Mouse (Mus musculus): Measurements from ENCODE around the gene Fntb. TPM values are rescaled to one million over a fixed set of nuclear protein-coding genes. Genes with fewer than 3 reads are reported as not detected.

Gene Fntb
- total RNA-seq, 2 experiments from 2014 or later: 27.7 to 28.1 TPM

GRCm38 (mm10) chr12:76931739-76932687 is 166.6 kb downstream of the Fntb start:
- no peak for DNase-seq (ENCODE audit: extremely low spot score in 1 of 2, low spot score in 2 of 2)
- intact Hi-C loops (cut with DNase I): no loop called here

- intact Hi-C loops (cut with DNase I): no loop called here
Measured at GRCm38 (mm10) chr12:76932688-76933060, 167.3 kb downstream of the Fntb start.

GRCm38 (mm10) chr12:76934438-76934837 is 169.0 kb downstream of the Fntb start:
- no peak for DNase-seq (ENCODE audit: extremely low spot score in 1 of 2, low spot score in 2 of 2)
- intact Hi-C loops (cut with DNase I): no loop called here

More at GRCm38 (mm10) chr12:76932688-76933060, 167.3 kb downstream of the Fntb start:
- no peak for DNase-seq (ENCODE audit: extremely low spot score in 1 of 2, low spot score in 2 of 2)

- no peak for DNase-seq (ENCODE audit: extremely low spot score in 1 of 2, low spot score in 2 of 2)
- intact Hi-C loops (cut with DNase I): no loop called here
Measured at GRCm38 (mm10) chr12:76936211-76936610, 170.8 kb downstream of the Fntb start.

GRCm38 (mm10) chr12:76938013-76938412 is 172.6 kb downstream of the Fntb start:
- intact Hi-C loops (cut with DNase I): no loop called here
- DNase-seq (ENCODE audit: extremely low spot score in 1 of 2, low spot score in 2 of 2): no peak

GRCm38 (mm10) chr12:76941524-76941923 is 176.1 kb downstream of the Fntb start:
- intact Hi-C loops (cut with DNase I): no loop called here
- DNase-seq (ENCODE audit: extremely low spot score in 1 of 2, low spot score in 2 of 2): no peak

GRCm38 (mm10) chr12:76942476-76942875 is 177.1 kb downstream of the Fntb start:
- no peak for DNase-seq (ENCODE audit: extremely low spot score in 1 of 2, low spot score in 2 of 2)
- intact Hi-C loops (cut with DNase I): no loop called here

GRCm38 (mm10) chr12:76943046-76943445 is 177.7 kb downstream of the Fntb start:
- no peak for DNase-seq (ENCODE audit: extremely low spot score in 1 of 2, low spot score in 2 of 2)
- intact Hi-C loops (cut with DNase I): no loop called here

- intact Hi-C loops (cut with DNase I): no loop called here
- DNase-seq (ENCODE audit: extremely low spot score in 1 of 2, low spot score in 2 of 2): no peak
Measured at GRCm38 (mm10) chr12:76943466-76943865, 178.1 kb downstream of the Fntb start.

- intact Hi-C loops (cut with DNase I): no loop called here
- no peak for DNase-seq (ENCODE audit: extremely low spot score in 1 of 2, low spot score in 2 of 2)
Measured at GRCm38 (mm10) chr12:76947487-76947886, 182.1 kb downstream of the Fntb start.

- DNase-seq (ENCODE audit: extremely low spot score in 1 of 2, low spot score in 2 of 2): no peak
- intact Hi-C loops (cut with DNase I): no loop called here
Measured at GRCm38 (mm10) chr12:76948185-76948584, 182.8 kb downstream of the Fntb start.

- intact Hi-C loops (cut with DNase I): no loop called here
Measured at GRCm38 (mm10) chr12:76948781-76949180, 183.4 kb downstream of the Fntb start.

GRCm38 (mm10) chr12:76950330-76950729 is 184.9 kb downstream of the Fntb start:
- intact Hi-C loops (cut with DNase I): no loop called here
- no peak for DNase-seq (ENCODE audit: extremely low spot score in 1 of 2, low spot score in 2 of 2)

More at GRCm38 (mm10) chr12:76948781-76949180, 183.4 kb downstream of the Fntb start:
- DNase-seq (ENCODE audit: extremely low spot score in 1 of 2, low spot score in 2 of 2): no peak

- intact Hi-C loops (cut with DNase I): no loop called here
- DNase-seq (ENCODE audit: extremely low spot score in 1 of 2, low spot score in 2 of 2): no peak
Measured at GRCm38 (mm10) chr12:76953750-76954363, 188.5 kb downstream of the Fntb start.

GRCm38 (mm10) chr12:76954698-76955423 is 189.5 kb downstream of the Fntb start:
- intact Hi-C loops (cut with DNase I): no loop called here

GRCm38 (mm10) chr12:76957688-76958087 is 192.3 kb downstream of the Fntb start:
- intact Hi-C loops (cut with DNase I): no loop called here
- no peak for DNase-seq (ENCODE audit: extremely low spot score in 1 of 2, low spot score in 2 of 2)

More at GRCm38 (mm10) chr12:76954698-76955423, 189.5 kb downstream of the Fntb start:
- DNase-seq (ENCODE audit: extremely low spot score in 1 of 2, low spot score in 2 of 2): peak; percentile 77 to 78

- DNase-seq (ENCODE audit: extremely low spot score in 1 of 2, low spot score in 2 of 2): peak in 1 of 2 experiments; percentile 77
- intact Hi-C loops (cut with DNase I): no loop called here
Measured at GRCm38 (mm10) chr12:76961052-76961931, 195.9 kb downstream of the Fntb start.

Data from left cerebral cortex, postnatal 10 days (tissue).